Mouse (Mus musculus) CH12.LX (cell line): ENCODE data around the gene Ccdc183. TPM values are rescaled to one million over a fixed set of nuclear protein-coding genes. Genes with fewer than 3 reads are reported as not detected.

Experiments used
- DNase-seq: peaks from one replicate; pipeline ENCODE4 v3.0.0-alpha.2; 2013; ENCODE audit errors: extremely low read depth
- H3K27ac ChIP-seq: 2 replicates; pipeline ENCODE4 v1.5.1; 2012; ENCODE audit warnings: low read depth, mild to moderate bottlenecking, control low read depth, moderate library complexity; ENCODE audit not compliant: insufficient read depth
- H3K27me3 ChIP-seq: replicated peaks from 2 replicates; pipeline ENCODE3; 2012; ENCODE audit warnings: inconsistent platforms
- H3K36me3 ChIP-seq, 2 experiments: replicated peaks in 1 of 2; 2 replicates each; pipeline versions ENCODE3 to v1.6.1; 2012; ENCODE audit warnings: inconsistent platforms in 1 of 2, low read length in 1 of 2, mild to moderate bottlenecking in 1 of 2, mixed read lengths in 1 of 2, moderate library complexity in 1 of 2; ENCODE audit not compliant: control insufficient read depth in 1 of 2, insufficient read depth in 1 of 2
- H3K4me1 ChIP-seq, 2 experiments: 2 replicates each; pipeline ENCODE4 v1.6.1; 2012; ENCODE audit warnings: inconsistent platforms in 1 of 2, moderate library complexity in 1 of 2; ENCODE audit not compliant: insufficient read depth in 2 of 2, control insufficient read depth in 1 of 2
- H3K4me2 ChIP-seq: 2 replicates; pipeline ENCODE4 v1.6.1; 2012; ENCODE audit warnings: low read depth, mild to moderate bottlenecking, control low read depth; ENCODE audit not compliant: poor library complexity, insufficient read depth, severe bottlenecking
- H3K4me3 ChIP-seq, 3 experiments: fragments of 150-350 bp in 1 of 3; sonication (generic) in 1 of 3; replicated peaks in 1 of 3; 2 replicates each; pipeline versions ENCODE3 to v1.5.1; 2011 to 2012; ENCODE audit warnings: low read depth in 2 of 3, low read length in 2 of 3, mild to moderate bottlenecking in 2 of 3, moderate library complexity in 2 of 3, control low read depth in 1 of 3, improper control_type of control experiment in 1 of 3, inconsistent platforms in 1 of 3, mixed read lengths in 1 of 3; ENCODE audit not compliant: poor library complexity in 1 of 3
- H3K79me2 ChIP-seq: replicated peaks from 2 replicates; pipeline ENCODE4 v1.6.1; 2012; ENCODE audit warnings: mild to moderate bottlenecking, moderate library complexity; ENCODE audit not compliant: control insufficient read depth, poor library complexity, insufficient read depth, severe bottlenecking; ENCODE audit errors: extremely low read depth
- H3K9ac ChIP-seq: 2 replicates; pipeline ENCODE4 v1.6.1; 2012; ENCODE audit warnings: low read depth, mild to moderate bottlenecking, control low read depth, moderate library complexity; ENCODE audit not compliant: insufficient read depth
- H3K9me3 ChIP-seq: replicated peaks from 2 replicates; pipeline ENCODE3; 2012; ENCODE audit warnings: low read length, inconsistent platforms, mixed read lengths
- BHLHE40 ChIP-seq: IDR thresholded peaks from 2 replicates; pipeline ENCODE4 v1.6.1; 2011; ENCODE audit warnings: mild to moderate bottlenecking, low read depth, low read length, improper control_type of control experiment
- CTCF ChIP-seq, 2 experiments: IDR thresholded peaks in 1 of 2; conservative IDR thresholded peaks in 1 of 2; 2 replicates each; pipeline ENCODE4 v1.5.1; 2011 to 2012; ENCODE audit warnings: low read depth in 2 of 2, low read length in 2 of 2, improper control_type of control experiment in 1 of 2, inconsistent platforms in 1 of 2, mild to moderate bottlenecking in 1 of 2, moderate library complexity in 1 of 2
- E2F4 ChIP-seq: IDR thresholded peaks from 2 replicates; pipeline ENCODE4 v1.6.1; 2011; ENCODE audit warnings: low read depth, low read length, improper control_type of control experiment; ENCODE audit not compliant: insufficient replicate concordance
- ELF1 ChIP-seq: IDR thresholded peaks from 2 replicates; pipeline ENCODE4 v1.6.1; 2014; ENCODE audit warnings: low read depth, mild to moderate bottlenecking, inconsistent platforms, low read length, improper control_type of control experiment
- EP300 ChIP-seq: IDR thresholded peaks from 2 replicates; pipeline ENCODE4 v1.6.1; 2011; ENCODE audit warnings: low read length, improper control_type of control experiment
- ETS1 ChIP-seq: conservative IDR thresholded peaks from 2 replicates; pipeline ENCODE4 v1.6.1; 2012; ENCODE audit warnings: low read depth, mild to moderate bottlenecking, inconsistent platforms, low read length, improper control_type of control experiment, moderate library complexity
- HCFC1 ChIP-seq: IDR thresholded peaks from 2 replicates; pipeline ENCODE4 v1.6.1; 2012; ENCODE audit warnings: low read depth, mild to moderate bottlenecking, inconsistent platforms, low read length, improper control_type of control experiment
- IRF4 ChIP-seq: IDR thresholded peaks from 2 replicates; pipeline ENCODE4 v1.6.1; 2014; ENCODE audit warnings: low read depth, mild to moderate bottlenecking, inconsistent platforms, low read length, improper control_type of control experiment
- JUN ChIP-seq: IDR thresholded peaks from 2 replicates; pipeline ENCODE4 v1.6.1; 2011; ENCODE audit warnings: low read depth, mild to moderate bottlenecking, low read length, improper control_type of control experiment, moderate library complexity; ENCODE audit not compliant: insufficient read depth
- MAX ChIP-seq: IDR thresholded peaks from 2 replicates; pipeline ENCODE4 v1.6.1; 2011; ENCODE audit warnings: low read length, improper control_type of control experiment
- MAZ ChIP-seq: IDR thresholded peaks from 2 replicates; pipeline ENCODE4 v1.6.1; 2012; ENCODE audit warnings: low read depth, mild to moderate bottlenecking, inconsistent platforms, low read length, improper control_type of control experiment, moderate library complexity
- MEF2A ChIP-seq: IDR thresholded peaks from 2 replicates; pipeline ENCODE4 v1.6.1; 2014; ENCODE audit warnings: low read depth, mild to moderate bottlenecking, inconsistent platforms, low read length, improper control_type of control experiment, borderline replicate concordance
- NRF1 ChIP-seq: IDR thresholded peaks from 2 replicates; pipeline ENCODE4 v1.6.1; 2014; ENCODE audit warnings: low read depth, mild to moderate bottlenecking, inconsistent platforms, low read length, improper control_type of control experiment, moderate library complexity
- PAX5 ChIP-seq: IDR thresholded peaks from 2 replicates; pipeline ENCODE4 v1.6.1; 2012; ENCODE audit warnings: low read length, inconsistent platforms, mixed read lengths
- POLR2A ChIP-seq: IDR thresholded peaks from 2 replicates; pipeline ENCODE4 v1.6.1; 2011; ENCODE audit warnings: low read depth, mild to moderate bottlenecking, improper control_type of control experiment, low read length
- RAD21 ChIP-seq: IDR thresholded peaks from 2 replicates; pipeline ENCODE4 v1.6.1; 2011; ENCODE audit warnings: low read depth, mild to moderate bottlenecking, low read length, improper control_type of control experiment, moderate library complexity
- SIN3A ChIP-seq: IDR thresholded peaks from 2 replicates; pipeline ENCODE4 v1.6.1; 2012; ENCODE audit warnings: low read length, improper control_type of control experiment, inconsistent platforms
- SMC3 ChIP-seq: IDR thresholded peaks from 2 replicates; pipeline ENCODE4 v1.6.1; 2011; ENCODE audit warnings: low read depth, low read length, improper control_type of control experiment
- UBTF ChIP-seq: IDR thresholded peaks from 2 replicates; pipeline ENCODE4 v1.6.1; 2012; ENCODE audit warnings: low read depth, mild to moderate bottlenecking, inconsistent platforms, low read length, improper control_type of control experiment, moderate library complexity
- USF1 ChIP-seq: IDR thresholded peaks from 2 replicates; pipeline ENCODE4 v1.6.1; 2014; ENCODE audit warnings: low read depth, mild to moderate bottlenecking, inconsistent platforms, low read length, improper control_type of control experiment
- ZC3H11A ChIP-seq: IDR thresholded peaks from 2 replicates; pipeline ENCODE4 v1.6.1; 2012; ENCODE audit warnings: low read depth, mild to moderate bottlenecking, inconsistent platforms, low read length, improper control_type of control experiment
- ZMIZ1 ChIP-seq: IDR thresholded peaks from 2 replicates; pipeline ENCODE4 v1.6.1; 2012; ENCODE audit warnings: low read depth, mild to moderate bottlenecking, inconsistent platforms, low read length, improper control_type of control experiment
- ZNF384 ChIP-seq: IDR thresholded peaks from 2 replicates; pipeline ENCODE4 v1.6.1; 2012; ENCODE audit warnings: low read depth, low read length, improper control_type of control experiment, inconsistent platforms
- dilution Hi-C: fragments of 300-500 bp; cut with MboI; formaldehyde crosslinking; loops from 2 replicates; pipeline ENCODE4 v1.14.3; 2020; ENCODE audit warnings: low sequenced_read_pairs; ENCODE audit not compliant: extremely low pct_unique_long_range_greater_than_20kb, extremely low pct_ligation_motif_present
- in situ Hi-C: fragments of 300-500 bp; cut with MboI; formaldehyde crosslinking; loops from 3 replicates; pipeline ENCODE4 v1.14.3; 2019; ENCODE audit warnings: low sequenced_read_pairs, low pct_ligation_motif_present, low pct_unique_long_range_greater_than_20kb, mixed read lengths
- polyA plus RNA-seq: library from polyadenylated mRNA; unstranded; fragments of >175 nt; gene quantifications from 2 replicates; pipeline ENCODE4 v1.2.1, GENCODE M21; 2012; ENCODE audit warnings: low read depth; ENCODE audit not compliant: insufficient read length
- total RNA-seq, 2 experiments: library from RNA; depleted of rRNA; stranded (reverse); fragments of 300-350 nt in 1 of 2; fragments of >200 nt in 1 of 2; gene quantifications; 2 replicates each; pipeline ENCODE4 v1.2.3; 2012 to 2014

Ccdc183 gene
- total and polyA plus RNA-seq, 3 experiments = 0.13 TPM; not detected in 2

- in situ Hi-C loops = no loop called here
- Histone ChIP-seq H3K36me3 (peaks cover 83 to 94% of the 10 kb centered on the region in 2 experiments), H3K4me1 (peaks cover 2 to 8% of the 10 kb centered on the region in 2 experiments; a peak in 1 of 4 replicates), H3K79me2 (no peaks in the 10 kb centered on the region), H3K9ac (no peak overlapping the region), H3K27me3 (no peaks in the 10 kb centered on the region), H3K4me3 (no peak overlapping the region), H3K4me2 (no peak overlapping the region), H3K27ac (no peak overlapping the region), H3K9me3 (no peaks in the 10 kb centered on the region)
- DNase-seq = no peak
- TF ChIP-seq BHLHE40 = no peak
- TF ChIP-seq ETS1 = no peak
- TF ChIP-seq ZC3H11A = no peak
- no peak for TF ChIP-seq ZNF384
- no peak for TF ChIP-seq ELF1
- TF ChIP-seq MEF2A = no peak
- TF ChIP-seq SIN3A = no peak
- no peak for TF ChIP-seq MAZ
- no peak for TF ChIP-seq JUN
- TF ChIP-seq ZMIZ1 = no peak
- no peak for TF ChIP-seq E2F4
- TF ChIP-seq POLR2A = no peak
- TF ChIP-seq UBTF = no peak
- no peak for TF ChIP-seq PAX5
- no peak for TF ChIP-seq NRF1
- TF ChIP-seq RAD21 = no peak
- no peak for TF ChIP-seq SMC3
- no peak for TF ChIP-seq USF1
- TF ChIP-seq MAX = no peak
- no peak for TF ChIP-seq HCFC1
- dilution Hi-C loops = no loop called here
Observed at GRCm38 (mm10) chr2:25598749-25599148, 18.7 kb downstream of the Ccdc183 start.

GRCm38 (mm10) chr2:25596765-25597510 is 20.5 kb downstream of the Ccdc183 start:
- Histone ChIP-seq H3K4me3 (no peak overlapping the region), H3K27ac (no peak overlapping the region), H3K9ac (no peak overlapping the region), H3K27me3 (no peaks in the 10 kb centered on the region), H3K79me2 (no peaks in the 10 kb centered on the region), H3K4me2 (no peak overlapping the region), H3K36me3 (peaks cover 91 to 94% of the 10 kb centered on the region in 2 experiments), H3K9me3 (no peaks in the 10 kb centered on the region), H3K4me1 (peaks cover 2 to 8% of the 10 kb centered on the region in 2 experiments; a peak in 1 of 4 replicates)
- DNase-seq = no peak
- in situ Hi-C loops = no loop called here
- dilution Hi-C loops = no loop called here
- TF ChIP-seq EP300 (no peak), CTCF (conservative IDR thresholded peaks at IDR 0.05 in 1 of 2, IDR thresholded peaks at IDR 0.05 in 1 of 2; ENCODE audit: low read depth in 2 of 2, low read length in 2 of 2) (no peak), IRF4 (no peak), BHLHE40 (no peak)
